Mouse (Mus musculus) embryonic facial prominence, embryonic 10.5 days (tissue): ENCODE measurements around the gene Elk3. TPM values are rescaled to one million over a fixed set of nuclear protein-coding genes. Genes with fewer than 3 reads are reported as not detected.

Source experiments
- DNase-seq: peaks from one replicate; pipeline ENCODE4 v3.0.0-alpha.2; 2017; ENCODE audit warnings: low spot score
- H3K27ac ChIP-seq: fragments of 300-500 bp; sonication (generic); replicated peaks from 2 replicates; pipeline ENCODE4 v1.5.1; 2016; ENCODE audit warnings: mild to moderate bottlenecking
- H3K27me3 ChIP-seq: fragments of 300-500 bp; sonication (generic); replicated peaks from 2 replicates; pipeline ENCODE4 v1.6.1; 2016; ENCODE audit warnings: low read depth, mild to moderate bottlenecking; ENCODE audit not compliant: poor library complexity, severe bottlenecking
- H3K36me3 ChIP-seq: fragments of 300-500 bp; sonication (generic); replicated peaks from 2 replicates; pipeline ENCODE4 v1.6.1; 2016; ENCODE audit warnings: mild to moderate bottlenecking, moderate library complexity
- H3K4me1 ChIP-seq: fragments of 300-500 bp; sonication (generic); 2 replicates; pipeline ENCODE4 v1.6.1; 2016
- H3K4me3 ChIP-seq: fragments of 300-500 bp; sonication (generic); 2 replicates; pipeline ENCODE4 v1.5.1; 2016; ENCODE audit warnings: mild to moderate bottlenecking, moderate library complexity
- H3K9me3 ChIP-seq: fragments of 300-500 bp; sonication (generic); 2 replicates; pipeline ENCODE4 v1.6.1; 2016; ENCODE audit warnings: mild to moderate bottlenecking
- WGBS: fragments of 180-500 bp; shearing (Covaris S2); methylation state at CpG from one replicate; pipeline ENCODE4 v1.1.7; 2016; 5-methylcytosine and 5-hydroxymethylcytosine counted together
- polyA plus RNA-seq: library from polyadenylated mRNA; unstranded; fragments of >200 nt; fragmentation: Nextera tagmentation; extraction: Ambion mirVana; gene quantifications from 2 replicates; pipeline ENCODE4 v1.2.1, GENCODE M21; 2016

The Elk3 gene
- polyA plus RNA-seq, 1 experiment from 2014 or later, result 30.6 TPM

DNA sequence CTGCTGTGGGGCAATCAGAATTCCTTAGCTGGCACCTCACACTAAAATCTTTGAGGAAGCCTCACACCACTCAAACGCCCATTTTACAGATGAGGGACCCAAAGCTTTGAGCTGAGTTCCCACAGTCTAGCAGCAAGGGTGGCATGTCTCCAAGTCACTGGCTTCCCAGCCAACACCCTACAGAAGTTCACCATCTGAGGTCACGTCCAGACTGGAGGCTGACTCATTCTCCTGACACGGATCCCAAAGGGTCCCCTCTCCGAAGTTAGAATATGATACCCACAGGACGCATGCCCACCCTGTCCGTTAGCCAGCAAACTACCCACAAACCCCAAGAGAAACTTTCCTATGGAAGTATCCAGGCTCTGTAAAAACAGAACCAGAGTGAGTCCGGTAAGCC, 39.1 kb downstream of the Elk3 start:
- DNase-seq, result no peak
- Histone ChIP-seq H3K9me3 (no peaks in the 10 kb centered on the region), H3K4me1 (peaks cover 48% of the 10 kb centered on the region), H3K27ac (no peak overlapping the region), H3K27me3 (no peaks in the 10 kb centered on the region), H3K36me3 (peaks cover 72% of the 10 kb centered on the region), H3K4me3 (no peak overlapping the region)
- WGBS, result 88% methylated on average over 7 of the region's 7 CpGs

- Histone ChIP-seq H3K9me3 (no peaks in the 10 kb centered on the region), H3K4me1 (peaks cover 39% of the 10 kb centered on the region), H3K27ac (no peak overlapping the region), H3K4me3 (no peak overlapping the region), H3K27me3 (no peaks in the 10 kb centered on the region), H3K36me3 (peaks cover 76% of the 10 kb centered on the region)
- no peak for DNase-seq
- WGBS, result 94% methylated on average over 6 of the region's 6 CpGs
These were observed 40.0 kb downstream of the Elk3 start for GRCm38 (mm10) chr10:93270889-93271460.

DNA sequence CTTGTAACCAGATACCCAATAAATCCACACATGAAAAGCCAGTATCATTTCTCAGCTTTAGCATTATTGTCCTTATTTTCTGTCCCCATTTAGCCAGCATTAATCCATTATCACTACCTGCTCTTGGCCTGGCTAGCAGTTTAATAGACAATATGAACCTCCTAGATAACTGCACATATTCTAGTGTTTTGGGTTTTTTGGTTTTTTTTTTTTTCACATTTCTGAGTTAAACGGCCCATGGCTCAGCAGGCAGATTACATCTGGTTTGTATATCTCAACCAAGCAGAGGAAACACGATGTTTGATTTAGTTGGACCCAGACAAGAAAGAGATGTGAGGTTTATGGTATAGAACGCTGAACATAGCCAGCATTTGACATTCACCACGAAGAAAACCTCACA, 41.2 kb downstream of the Elk3 start:
- 65% methylated on average over 4 of the region's 4 CpGs for WGBS
- Histone ChIP-seq H3K4me3 (no peak overlapping the region), H3K9me3 (no peaks in the 10 kb centered on the region), H3K27me3 (no peaks in the 10 kb centered on the region), H3K36me3 (peaks cover 77% of the 10 kb centered on the region), H3K4me1 (peaks cover 28% of the 10 kb centered on the region), H3K27ac (peak overlapping the region; percentile 78; the same call in 1 of the 2 replicates)
- no peak for DNase-seq

GRCm38 (mm10) chr10:93268339-93268738, 42.6 kb downstream of the Elk3 start:
- Histone ChIP-seq H3K27ac (no peak overlapping the region), H3K4me1 (peaks cover 32% of the 10 kb centered on the region), H3K36me3 (peaks cover 83% of the 10 kb centered on the region), H3K27me3 (no peaks in the 10 kb centered on the region), H3K4me3 (no peak overlapping the region), H3K9me3 (no peaks in the 10 kb centered on the region)
- no peak for DNase-seq
- WGBS, result 93% methylated on average over 3 of the region's 3 CpGs

DNA sequence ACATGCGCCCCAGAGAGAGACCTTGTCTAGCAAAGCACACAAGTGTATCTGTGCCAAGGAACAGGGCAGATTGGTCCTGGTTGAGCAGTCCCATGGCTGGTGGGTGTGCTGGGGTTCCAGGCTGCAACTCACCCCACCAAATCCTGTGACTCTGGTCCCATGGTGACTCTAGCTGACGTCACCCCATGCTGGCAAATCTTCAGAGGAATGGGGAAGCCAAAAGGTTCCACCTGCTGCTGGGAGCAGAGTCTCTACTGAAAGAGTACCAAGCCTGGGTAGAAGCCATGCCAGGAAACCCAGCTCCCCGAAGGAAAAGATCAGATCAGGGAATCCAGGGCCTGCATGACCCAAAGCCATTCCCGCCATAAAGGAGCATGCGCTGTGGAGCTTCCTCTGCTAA, 43.4 kb downstream of the Elk3 start:
- Histone ChIP-seq H3K27me3 (no peaks in the 10 kb centered on the region), H3K9me3 (no peaks in the 10 kb centered on the region), H3K36me3 (peaks cover 82% of the 10 kb centered on the region), H3K4me1 (peaks cover 37% of the 10 kb centered on the region), H3K4me3 (no peak overlapping the region), H3K27ac (no peak overlapping the region)
- 92% methylated on average over 5 of the region's 5 CpGs for WGBS
- no peak for DNase-seq

DNA sequence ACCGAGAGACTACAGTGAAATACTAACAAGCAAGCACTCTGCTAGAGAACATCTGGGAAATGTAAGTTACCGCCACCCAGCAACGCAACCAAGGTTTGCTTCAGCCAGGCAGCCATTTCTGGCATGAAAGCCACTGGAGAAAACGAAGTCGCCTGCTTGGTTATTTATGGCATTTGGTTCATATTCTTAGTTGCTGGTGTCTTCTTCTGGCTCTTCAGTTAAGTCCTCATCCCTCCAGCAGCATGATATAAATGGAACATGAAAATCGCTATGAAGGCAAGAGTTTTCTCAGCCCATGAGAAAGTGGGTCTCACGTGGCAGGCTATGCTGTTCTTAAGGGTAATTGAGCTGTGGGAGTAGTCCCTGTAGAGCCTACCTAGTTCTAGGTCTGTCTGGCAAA, 44.4 kb downstream of the Elk3 start:
- peaks cover 78% of the 10 kb centered on the region for H3K36me3 ChIP-seq
- 96% methylated on average over 7 of the region's 7 CpGs for WGBS
- no peak overlapping the region for H3K27ac ChIP-seq
- peaks cover 47% of the 10 kb centered on the region for H3K4me1 ChIP-seq
- no peaks in the 10 kb centered on the region for H3K9me3 ChIP-seq
- H3K4me3 ChIP-seq, result no peak overlapping the region
- no peak for DNase-seq
- H3K27me3 ChIP-seq, result no peaks in the 10 kb centered on the region

DNA sequence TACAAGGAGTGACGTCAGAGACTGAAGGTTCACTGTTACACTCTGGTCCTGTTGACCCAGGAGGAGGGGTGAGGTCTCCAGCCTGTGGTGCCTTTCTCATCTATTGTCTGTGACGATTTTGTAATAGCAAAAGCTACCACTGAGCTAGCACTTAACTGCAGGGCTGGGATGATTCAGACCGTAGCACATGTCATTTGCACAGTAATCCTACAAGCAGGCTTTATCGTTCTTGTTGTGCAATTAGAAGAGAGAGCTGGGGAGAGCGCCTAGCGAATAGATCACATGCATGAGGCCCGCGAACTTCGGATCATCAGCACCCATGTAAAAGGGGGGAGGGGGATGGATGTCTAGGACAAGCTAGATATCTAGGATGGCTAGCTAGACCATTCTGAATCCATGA, 45.1 kb downstream of the Elk3 start:
- WGBS, result 91% methylated on average over 9 of the region's 9 CpGs
- peaks cover 74% of the 10 kb centered on the region for H3K36me3 ChIP-seq
- no peaks in the 10 kb centered on the region for H3K9me3 ChIP-seq
- no peak overlapping the region for H3K4me3 ChIP-seq
- no peak overlapping the region for H3K27ac ChIP-seq
- no peak for DNase-seq
- no peaks in the 10 kb centered on the region for H3K27me3 ChIP-seq
- H3K4me1 ChIP-seq, result peaks cover 51% of the 10 kb centered on the region

DNA sequence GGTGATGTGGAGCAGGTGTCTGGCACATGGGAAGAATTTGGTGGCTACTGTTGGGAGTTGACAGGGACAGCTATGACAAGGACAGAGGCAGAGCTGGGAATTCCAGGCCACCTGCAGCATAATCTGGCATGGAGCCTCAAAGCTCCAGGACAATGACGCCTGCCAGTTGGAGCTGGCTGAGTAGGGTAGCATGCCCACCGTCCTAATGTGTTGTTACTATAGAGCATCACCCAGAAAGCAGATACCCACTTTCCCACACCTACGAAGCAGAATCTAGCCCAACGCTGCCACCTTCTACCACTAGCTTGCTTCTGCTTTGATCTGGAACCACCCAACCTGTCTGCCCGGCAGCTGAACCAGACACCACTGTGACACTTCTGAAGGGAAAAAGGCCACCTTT, 46.9 kb downstream of the Elk3 start:
- peaks cover 81% of the 10 kb centered on the region for H3K36me3 ChIP-seq
- H3K27ac ChIP-seq, result no peak overlapping the region
- no peak overlapping the region for H3K4me3 ChIP-seq
- no peaks in the 10 kb centered on the region for H3K27me3 ChIP-seq
- DNase-seq, result no peak
- peaks cover 38% of the 10 kb centered on the region for H3K4me1 ChIP-seq
- H3K9me3 ChIP-seq, result no peaks in the 10 kb centered on the region
- WGBS, result 88% methylated on average over 5 of the region's 5 CpGs

GRCm38 (mm10) chr10:93263431-93263830, 47.5 kb downstream of the Elk3 start:
- Histone ChIP-seq H3K9me3 (no peaks in the 10 kb centered on the region), H3K27me3 (no peaks in the 10 kb centered on the region), H3K4me1 (peaks cover 38% of the 10 kb centered on the region), H3K4me3 (no peak overlapping the region), H3K36me3 (peaks cover 80% of the 10 kb centered on the region), H3K27ac (no peak overlapping the region)
- 64% methylated on average over 8 of the region's 8 CpGs for WGBS
- DNase-seq, result no peak

DNA sequence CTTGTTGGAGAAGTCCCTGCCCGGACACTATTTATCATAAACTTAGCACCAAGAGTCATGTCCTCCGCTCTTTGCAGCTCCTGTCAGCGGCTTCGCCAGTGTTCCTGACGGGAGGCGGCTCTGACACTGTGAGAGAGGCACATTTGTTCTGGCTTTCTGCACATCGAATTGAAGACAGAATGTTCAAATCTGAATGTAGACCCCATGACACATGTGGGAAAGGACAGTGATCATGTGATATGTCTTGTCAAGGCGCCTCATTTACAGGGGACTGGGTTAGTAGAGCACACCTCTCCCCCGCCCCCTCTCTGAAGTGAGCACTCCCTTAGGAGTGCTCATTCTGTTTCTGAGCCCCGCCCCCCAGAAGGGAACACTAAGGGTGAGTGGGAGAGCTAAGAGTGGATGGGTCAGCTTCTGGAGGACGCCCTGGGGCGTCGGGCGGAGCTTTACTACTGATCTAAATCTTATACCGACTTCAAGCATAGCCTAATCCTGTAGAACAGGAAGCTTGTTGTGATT, 48.9 kb downstream of the Elk3 start:
- Histone ChIP-seq H3K4me1 (peaks cover 39% of the 10 kb centered on the region), H3K36me3 (peaks cover 72% of the 10 kb centered on the region), H3K4me3 (peak overlapping the region; percentile 33), H3K27ac (peak overlapping the region; percentile 54; the same call in 1 of the 2 replicates), H3K9me3 (no peaks in the 10 kb centered on the region), H3K27me3 (no peaks in the 10 kb centered on the region)
- 19% methylated on average over 15 of the region's 15 CpGs for WGBS
- DNase-seq, result peak; percentile 65

DNA sequence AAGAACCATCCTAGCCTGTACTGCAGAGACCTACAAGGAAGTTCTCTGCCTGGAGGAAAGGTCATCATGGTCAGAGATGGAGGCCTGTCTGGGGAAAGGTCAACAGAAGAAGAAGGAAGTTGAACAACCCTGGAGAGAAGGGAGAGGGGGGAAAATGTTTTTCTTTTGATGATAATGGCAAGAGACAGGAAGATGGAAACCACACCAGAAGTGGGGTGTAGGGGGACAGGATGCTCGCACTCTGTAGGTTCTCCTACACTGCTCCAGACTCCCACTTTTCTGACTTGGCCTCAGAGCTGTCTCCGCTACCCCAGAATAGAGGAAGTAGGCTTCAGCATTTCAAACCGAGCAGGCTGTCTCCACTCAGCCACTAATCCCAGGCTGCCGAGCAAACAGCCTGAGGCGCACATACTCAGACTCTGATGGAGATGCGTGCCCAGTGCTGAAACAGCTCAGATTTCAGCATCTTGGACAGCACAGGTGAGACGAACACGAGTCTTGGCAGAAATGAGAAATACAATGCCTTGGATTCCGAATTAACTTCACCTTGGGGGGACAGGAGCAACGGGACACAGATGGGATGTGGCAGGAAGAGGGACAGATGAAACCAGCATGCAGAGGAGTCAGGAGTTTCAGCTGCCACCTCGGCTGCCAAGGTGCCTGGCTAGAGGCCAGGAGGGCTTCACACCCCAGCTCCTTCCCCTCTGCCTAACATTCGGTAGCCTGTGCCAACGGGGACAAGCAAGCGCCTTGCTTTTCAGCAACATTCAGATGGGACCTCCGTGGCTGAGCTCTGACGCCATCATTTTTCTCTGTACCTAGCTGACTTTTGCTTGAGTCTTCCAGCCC, 49.6 kb downstream of the Elk3 start:
- H3K27me3 ChIP-seq, result no peaks in the 10 kb centered on the region
- peaks cover 46% of the 10 kb centered on the region for H3K4me1 ChIP-seq

GRCm38 (mm10) chr10:93259826-93260225, 51.1 kb downstream of the Elk3 start:
- Histone ChIP-seq H3K27ac (no peak overlapping the region), H3K27me3 (no peaks in the 10 kb centered on the region), H3K9me3 (no peaks in the 10 kb centered on the region), H3K36me3 (peaks cover 60% of the 10 kb centered on the region), H3K4me1 (peaks cover 57% of the 10 kb centered on the region), H3K4me3 (no peak overlapping the region)
- 88% methylated on average over 5 of the region's 5 CpGs for WGBS
- DNase-seq, result no peak

More for the DNA sequence above, 49.6 kb downstream of the Elk3 start:
- 18% methylated on average over 16 of the region's 16 CpGs for WGBS
- Histone ChIP-seq H3K9me3 (no peaks in the 10 kb centered on the region), H3K4me3 (peak overlapping the region; percentile 33), H3K36me3 (peaks cover 69% of the 10 kb centered on the region), H3K27ac (peak overlapping the region; percentile 54; the same call in 1 of the 2 replicates)
- DNase-seq, result peak; percentile 69

DNA sequence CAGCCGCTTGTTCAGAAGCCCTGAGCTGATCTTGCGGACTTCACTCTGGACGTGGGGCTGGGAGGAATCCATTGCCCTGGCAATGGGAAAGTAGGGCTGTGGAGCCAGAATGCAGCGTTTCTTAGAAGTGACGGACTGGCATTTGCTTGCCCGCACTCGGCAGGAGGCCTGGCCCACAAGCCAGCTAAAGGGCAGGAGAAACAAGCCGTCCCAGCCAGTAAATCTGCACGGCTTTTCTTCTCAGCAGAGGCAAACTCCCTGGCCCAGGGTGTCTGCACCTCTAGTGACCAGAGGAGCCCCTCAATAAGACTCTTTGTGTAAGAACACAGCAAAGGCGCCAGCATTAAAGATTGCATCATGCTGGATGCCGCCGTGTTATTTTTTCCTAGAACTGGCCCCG, 55.6 kb downstream of the Elk3 start:
- no peaks in the 10 kb centered on the region for H3K27me3 ChIP-seq
- peaks cover 29% of the 10 kb centered on the region for H3K4me1 ChIP-seq
- no peak overlapping the region for H3K4me3 ChIP-seq
- WGBS, result 30% methylated on average over 13 of the region's 13 CpGs
- H3K9me3 ChIP-seq, result no peaks in the 10 kb centered on the region
- H3K27ac ChIP-seq, result peak overlapping the region; percentile 1
- peaks cover 71% of the 10 kb centered on the region for H3K36me3 ChIP-seq
- DNase-seq, result no peak
